Mouse (Mus musculus) kidney, postnatal 25 days (tissue): ENCODE measurements around the gene Bloc1s4.
A peak's percentile ranks its signal among the peaks of the same experiment; 100 is the strongest.

ENCODE experiments used
- DNase-seq, 2 experiments: peaks; one replicate each; pipeline ENCODE4 v3.0.0; 2021; ENCODE audit warnings: mixed read lengths in 2 of 2

Gene Bloc1s4

GRCm38 (mm10) chr5:36716816-36717215 is 31.6 kb downstream of the Bloc1s4 start:
- DNase-seq, result no peak

- DNase-seq, result peak in 1 of 2 experiments; percentile 30
These were observed 33.6 kb downstream of the Bloc1s4 start for GRCm38 (mm10) chr5:36714832-36715231.

- DNase-seq, result peak in 1 of 2 experiments; percentile 20
These were observed 34.8 kb downstream of the Bloc1s4 start for GRCm38 (mm10) chr5:36713693-36714092.

- DNase-seq, result peak; percentile 93 to 97
These were observed 35.6 kb downstream of the Bloc1s4 start for GRCm38 (mm10) chr5:36712553-36713534.

GRCm38 (mm10) chr5:36711863-36712262 is 36.6 kb downstream of the Bloc1s4 start:
- no peak for DNase-seq

- DNase-seq, result no peak
These were observed 42.7 kb downstream of the Bloc1s4 start for GRCm38 (mm10) chr5:36705792-36706191.

GRCm38 (mm10) chr5:36705390-36705789 is 43.1 kb downstream of the Bloc1s4 start:
- no peak for DNase-seq

- DNase-seq, result no peak
These were observed 43.8 kb downstream of the Bloc1s4 start for GRCm38 (mm10) chr5:36704684-36705083.

- DNase-seq, result peak; percentile 39 to 52
These were observed 47.4 kb downstream of the Bloc1s4 start for GRCm38 (mm10) chr5:36700939-36701620.

- no peak for DNase-seq
These were observed 49.8 kb downstream of the Bloc1s4 start for GRCm38 (mm10) chr5:36698689-36699088.

- peak; percentile 50 to 58 for DNase-seq
These were observed 50.3 kb downstream of the Bloc1s4 start for GRCm38 (mm10) chr5:36698067-36698670.
